Mouse (Mus musculus) erythroblast, embryonic 14.5 days (primary cell): ENCODE data around the gene Hipk2.

Experiments
- GATA1 ChIP-seq: IDR thresholded peaks from 2 replicates; pipeline ENCODE4 v1.6.1; 2012; ENCODE audit warnings: low read length, inconsistent platforms, mixed read lengths
- TAL1 ChIP-seq: IDR thresholded peaks from 3 replicates; pipeline ENCODE4 v1.6.1; 2012; ENCODE audit warnings: low read length, inconsistent platforms, mixed read lengths

- TF ChIP-seq GATA1: no peak
- no peak for TF ChIP-seq TAL1
Observed at GRCm38 (mm10) chr6:38815582-38815981, 60.4 kb downstream of the Hipk2 start.
